Mouse (Mus musculus) MEL (cell line): ENCODE measurements at regions not wholly inside any gene's neighbourhood (a gene's known extent, or its start where the extent isn't known, plus 50 kb on each side); places are given as distances from the start of the nearest gene placed in this dataset.

ENCODE experiments used
- CTCF ChIP-seq, 3 experiments: IDR thresholded peaks in 2 of 3; conservative IDR thresholded peaks in 1 of 3; 2 replicates each; pipeline ENCODE4 v1.5.1; 2011 to 2012; ENCODE audit warnings: low read length in 3 of 3, low read depth in 2 of 3, mild to moderate bottlenecking in 2 of 3, improper control_type of control experiment in 1 of 3, inconsistent platforms in 1 of 3, mixed read lengths in 1 of 3, moderate library complexity in 1 of 3; ENCODE audit not compliant: control insufficient read depth in 1 of 3, insufficient read depth in 1 of 3, poor library complexity in 1 of 3, severe bottlenecking in 1 of 3
- MAFK ChIP-seq: IDR thresholded peaks from 2 replicates; pipeline ENCODE4 v1.6.1; 2011; ENCODE audit warnings: low read depth, mild to moderate bottlenecking, low read length, improper control_type of control experiment, borderline replicate concordance
- MAZ ChIP-seq: IDR thresholded peaks from 2 replicates; pipeline ENCODE4 v1.6.1; 2012; ENCODE audit warnings: low read depth, mild to moderate bottlenecking, inconsistent platforms, low read length, improper control_type of control experiment
- POLR2A ChIP-seq, 2 experiments: IDR thresholded peaks; 2 replicates each; pipeline ENCODE4 v1.6.1; 2011 to 2012; ENCODE audit warnings: low read length in 2 of 2, mild to moderate bottlenecking in 2 of 2, control low read depth in 1 of 2, improper control_type of control experiment in 1 of 2, low read depth in 1 of 2, moderate library complexity in 1 of 2; ENCODE audit not compliant: control insufficient read depth in 1 of 2, insufficient read depth in 1 of 2, poor library complexity in 1 of 2
- POLR2AphosphoS2 ChIP-seq: IDR thresholded peaks from 2 replicates; pipeline ENCODE4 v1.6.1; 2011; ENCODE audit warnings: low read length, improper control_type of control experiment
- UBTF ChIP-seq: IDR thresholded peaks from 2 replicates; pipeline ENCODE4 v1.6.1; 2012; ENCODE audit warnings: low read depth, mild to moderate bottlenecking, inconsistent platforms, low read length, improper control_type of control experiment, moderate library complexity, borderline replicate concordance; ENCODE audit not compliant: insufficient read depth
- ZNF384 ChIP-seq: IDR thresholded peaks from 2 replicates; pipeline ENCODE4 v1.6.1; 2012; ENCODE audit warnings: low read depth, mild to moderate bottlenecking, inconsistent platforms, low read length, improper control_type of control experiment

DNA sequence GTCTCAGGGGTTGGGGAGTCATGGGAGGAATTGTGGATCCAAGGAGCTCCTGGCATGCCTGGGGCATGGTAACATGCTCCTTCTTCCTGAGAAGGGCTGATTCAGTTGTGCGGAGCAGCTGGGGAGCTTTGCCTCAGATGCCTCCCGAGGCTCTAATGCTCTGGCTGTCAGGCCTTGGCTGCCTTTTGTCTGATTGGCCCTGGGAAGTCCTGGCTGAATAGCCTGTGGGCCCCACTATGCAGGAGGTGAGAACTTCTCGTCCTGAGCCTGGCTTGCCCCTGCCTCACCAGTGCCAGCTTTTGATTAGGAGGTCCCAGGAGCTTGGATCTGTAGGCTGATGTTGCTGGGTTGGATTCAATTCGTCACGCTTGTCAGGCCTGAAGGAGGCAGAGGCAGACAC is 195.2 kb downstream of the Ttc32 start:
- no peak for TF ChIP-seq CTCF (IDR thresholded peaks at IDR 0.05 in 2 of 3, conservative IDR thresholded peaks at IDR 0.05 in 1 of 3; ENCODE audit: control insufficient read depth in 1 of 3, insufficient read depth in 1 of 3, low read depth in 2 of 3, low read length in 3 of 3, poor library complexity in 1 of 3, severe bottlenecking in 1 of 3)
- no peak for TF ChIP-seq UBTF
- no peak for TF ChIP-seq MAFK
- no peak for TF ChIP-seq ZNF384
- TF ChIP-seq POLR2A (IDR thresholded peaks at IDR 0.05; ENCODE audit: control insufficient read depth in 1 of 2, insufficient read depth in 1 of 2, low read depth in 1 of 2, low read length in 2 of 2, poor library complexity in 1 of 2), result no peak
- no peak for TF ChIP-seq POLR2AphosphoS2
- TF ChIP-seq MAZ, result no peak
